31 mouse cellular contexts compared by ENCODE assay signal in genomic region chrX:8178871-8179270, GRCm38 (mm10).
"Had no signal": no experiment of that assay in that cellular context is flagged by ENCODE, and none has a peak within 500 bp of the region (broad histone marks: within the 10 kb centered on the region; RNA-seq: fewer than 3 reads in every experiment).

No protein-coding gene starts in this region.

- H3K9ac ChIP-seq: limb, embryonic 12.5 days; limb, embryonic 13.5 days; limb, embryonic 15.5 days; liver, embryonic 12.5 days; liver, embryonic 13.5 days; liver, embryonic 14.5 days; liver, embryonic 15.5 days; liver, postnatal 0 days; lung, embryonic 14.5 days; lung, embryonic 15.5 days; midbrain, embryonic 12.5 days; midbrain, embryonic 13.5 days; midbrain, embryonic 15.5 days had no signal

- H3K9me3 ChIP-seq: limb, embryonic 10.5 days; limb, embryonic 12.5 days; limb, embryonic 13.5 days; limb, embryonic 15.5 days; liver, embryonic 12.5 days; liver, embryonic 13.5 days; liver, embryonic 15.5 days; lung, embryonic 15.5 days; megakaryocyte, embryonic 14.5 days; midbrain, embryonic 12.5 days; midbrain, embryonic 13.5 days; midbrain, embryonic 15.5 days had no signal

- H3K4me3 ChIP-seq: left cerebral cortex, adult 2 months; limb, embryonic 10.5 days; limb, embryonic 12.5 days; limb, embryonic 13.5 days; limb, embryonic 15.5 days; liver, embryonic 12.5 days; liver, embryonic 13.5 days; liver, embryonic 15.5 days; lung, embryonic 15.5 days; megakaryocyte, embryonic 14.5 days; midbrain, embryonic 10.5 days; midbrain, embryonic 12.5 days; midbrain, embryonic 13.5 days; midbrain, embryonic 15.5 days; myocyte had no signal

- H3K36me3 ChIP-seq: limb, embryonic 10.5 days; limb, embryonic 12.5 days; limb, embryonic 13.5 days; limb, embryonic 15.5 days; liver, embryonic 12.5 days; liver, embryonic 13.5 days; liver, embryonic 15.5 days; lung, embryonic 15.5 days; midbrain, embryonic 10.5 days; midbrain, embryonic 12.5 days; midbrain, embryonic 13.5 days; midbrain, embryonic 15.5 days had no signal

- ATAC-seq: liver, postnatal 0 days; lung, postnatal 0 days; midbrain, embryonic 13.5 days; midbrain, embryonic 15.5 days; midbrain, embryonic 16.5 days had no signal

- H3K27me3 ChIP-seq: limb, embryonic 12.5 days; limb, embryonic 13.5 days; limb, embryonic 15.5 days; liver, embryonic 12.5 days; liver, embryonic 13.5 days; liver, embryonic 15.5 days; lung, embryonic 15.5 days; megakaryocyte, embryonic 14.5 days; midbrain, embryonic 12.5 days; midbrain, embryonic 13.5 days; midbrain, embryonic 15.5 days had no signal

- H3K4me1 ChIP-seq: limb, embryonic 12.5 days; limb, embryonic 13.5 days; lung, embryonic 15.5 days had no signal

- DNase-seq: left cerebral cortex, postnatal 4 days; liver; liver, embryonic 13.5 days; liver, postnatal 0 days; lung, adult 18-20 months; lung, adult 2 months; lung, embryonic 14.5 days; lung, postnatal 10 days; lung, postnatal 14 days; lung, postnatal 36 days; lung, postnatal 4 days; midbrain, embryonic 14.5 days had no signal

- H3K4me2 ChIP-seq: limb, embryonic 12.5 days; limb, embryonic 13.5 days; limb, embryonic 15.5 days; liver, embryonic 12.5 days; liver, embryonic 13.5 days; liver, embryonic 15.5 days; lung, embryonic 14.5 days; lung, embryonic 15.5 days; midbrain, embryonic 11.5 days; midbrain, embryonic 12.5 days; midbrain, embryonic 13.5 days; midbrain, embryonic 15.5 days had no signal

- H3K27ac ChIP-seq: left cerebral cortex, adult 2 months; limb, embryonic 10.5 days; limb, embryonic 12.5 days; limb, embryonic 13.5 days; limb, embryonic 15.5 days; liver, embryonic 12.5 days; liver, embryonic 14.5 days; liver, embryonic 15.5 days; lung, embryonic 15.5 days; macrophage; midbrain, embryonic 10.5 days; midbrain, embryonic 12.5 days; midbrain, embryonic 13.5 days; midbrain, embryonic 15.5 days had no signal
